Mouse (Mus musculus) cerebellum, adult 2 months (tissue): ENCODE measurements at regions not wholly inside any gene's neighbourhood (a gene's known extent, or its start where the extent isn't known, plus 50 kb on each side); places are given as distances from the start of the nearest gene placed in this dataset.

Experiments
- CTCF ChIP-seq: fragments of 200-500 bp; IDR thresholded peaks from 2 replicates; pipeline ENCODE4 v1.5.1; 2011; ENCODE audit warnings: low read depth, mild to moderate bottlenecking, control low read depth, low read length, moderate library complexity, borderline replicate concordance; ENCODE audit not compliant: insufficient read depth
- POLR2A ChIP-seq: fragments of 200-500 bp; IDR thresholded peaks from 2 replicates; pipeline ENCODE4 v1.6.1; 2011; ENCODE audit warnings: low read length, control low read depth, borderline replicate concordance; ENCODE audit not compliant: insufficient read depth

DNA sequence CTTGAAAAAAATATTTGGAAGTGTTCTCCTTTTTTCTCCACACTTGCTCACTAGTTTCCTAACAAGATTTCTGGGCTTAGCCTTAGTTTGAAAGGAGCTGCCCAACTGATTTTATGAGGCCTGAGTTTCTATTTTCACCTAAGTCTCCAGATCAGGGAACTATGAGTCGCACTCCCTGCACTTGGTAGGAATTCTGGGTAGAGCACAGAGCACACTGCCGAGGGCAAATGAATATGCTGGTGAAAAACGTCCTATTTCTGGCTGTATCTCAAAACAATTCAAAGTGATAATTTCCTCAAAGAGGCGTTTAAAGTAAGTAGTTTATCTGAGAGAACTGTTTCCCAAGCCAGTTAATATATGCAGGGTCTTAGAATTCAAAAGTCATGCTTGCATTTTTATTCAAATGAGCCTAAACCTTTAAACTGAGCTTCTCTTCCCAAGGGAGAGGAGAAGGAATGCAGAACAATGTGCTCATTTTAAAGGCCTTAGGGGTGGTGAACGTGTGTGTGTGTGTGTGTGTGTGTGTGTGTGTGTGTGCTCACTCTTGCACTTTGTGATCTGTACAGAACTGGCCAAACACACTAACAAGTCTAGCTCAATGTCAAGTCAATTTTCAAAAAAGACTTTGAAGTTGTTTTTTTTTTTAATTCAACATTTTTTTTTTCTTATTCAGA, 156.9 kb downstream of the Wdr20rt start:
- no peak for TF ChIP-seq CTCF
- TF ChIP-seq POLR2A, result no peak
